In the genomic region with DNA sequence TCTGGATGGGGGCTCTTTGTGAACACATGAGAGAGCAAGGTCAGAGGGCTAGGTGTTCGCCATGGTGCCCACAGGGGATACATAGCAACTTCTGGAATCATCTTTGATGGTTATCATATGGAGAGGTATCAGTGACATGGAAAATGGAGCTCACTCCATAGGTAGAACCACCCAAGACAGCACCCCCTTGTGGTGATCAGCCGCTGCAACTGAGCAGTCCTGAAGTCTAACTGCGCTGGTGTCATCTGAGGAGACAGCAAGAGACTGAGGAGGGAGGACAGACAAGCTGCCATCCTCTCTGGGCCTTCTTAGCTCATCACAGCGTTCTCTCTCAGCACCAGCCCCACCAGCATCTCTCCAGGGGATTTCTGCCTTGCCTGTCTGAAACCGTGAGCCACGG, we compare ENCODE assay signal across 1 mouse cellular context.
TF ChIP-seq lines count a peak whose summit lies in the region.

No protein-coding gene starts in this region.

TF ChIP-seq in CH12.LX, 34 proteins besides CTCF, POLR2A, EP300 and RAD21:
- TF ChIP-seq CHD1 (IDR thresholded peaks at IDR 0.05; ENCODE audit: low read depth, low read length) (no peak), SMC3 (IDR thresholded peaks at IDR 0.05; ENCODE audit: low read depth, low read length) (peak; percentile 22; the same call in 1 of the 2 replicates)
